Mouse (Mus musculus) midbrain, embryonic 11.5 days (tissue): ENCODE results near the gene 1700109H08Rik. TPM values are rescaled to one million over a fixed set of nuclear protein-coding genes. Genes with fewer than 3 reads are reported as not detected.
"Not testable (repeated sequence)": the region's sequence is repeated elsewhere in the genome, so short reads cannot be mapped to it uniquely, and the experiment has no call there.

ENCODE experiments used
- ATAC-seq: fragments of 200-750 bp; cut with Nextera tagmentation; 2 replicates; pipeline ENCODE4 v1.8.0; 2017; ENCODE audit warnings: moderate TSS enrichment, moderate library complexity; ENCODE audit not compliant: low FRiP score
- DNase-seq: peaks from one replicate; pipeline ENCODE4 v3.0.0; 2015; ENCODE audit warnings: low spot score; ENCODE audit errors: missing footprints
- H3K27ac ChIP-seq: fragments of 300-500 bp; sonication (generic); 2 replicates; pipeline ENCODE4 v1.5.1; 2014; ENCODE audit warnings: low read depth, low read length
- H3K27me3 ChIP-seq: fragments of 300-500 bp; sonication (generic); 2 replicates; pipeline ENCODE4 v1.6.1; 2014; ENCODE audit warnings: mild to moderate bottlenecking, low read length, moderate library complexity, mixed read lengths; ENCODE audit not compliant: control insufficient read depth, insufficient read depth
- H3K36me3 ChIP-seq: fragments of 300-500 bp; sonication (generic); 2 replicates; pipeline ENCODE4 v1.6.1; 2014; ENCODE audit warnings: mild to moderate bottlenecking, low read length, moderate library complexity, mixed read lengths; ENCODE audit not compliant: control insufficient read depth, insufficient read depth
- H3K4me1 ChIP-seq: fragments of 300-500 bp; sonication (generic); 2 replicates; pipeline ENCODE4 v1.6.1; 2014; ENCODE audit warnings: low read length; ENCODE audit not compliant: control insufficient read depth, insufficient read depth
- H3K4me2 ChIP-seq: fragments of 300-500 bp; sonication (generic); 2 replicates; pipeline ENCODE4 v1.6.1; 2014; ENCODE audit warnings: mild to moderate bottlenecking, moderate library complexity
- H3K4me3 ChIP-seq: fragments of 300-500 bp; sonication (generic); 2 replicates; pipeline ENCODE4 v1.5.1; 2014; ENCODE audit warnings: low read depth, low read length
- H3K9ac ChIP-seq: fragments of 300-500 bp; sonication (generic); 2 replicates; pipeline ENCODE4 v1.6.1; 2014; ENCODE audit warnings: low read length
- H3K9me3 ChIP-seq: fragments of 300-500 bp; sonication (generic); 2 replicates; pipeline ENCODE4 v1.6.1; 2016; ENCODE audit warnings: low read length; ENCODE audit not compliant: control insufficient read depth
- WGBS: fragments of 180-500 bp; shearing (Covaris S2); extraction: QIAGEN DNeasy Blood & Tissue Kit; methylation state at CpG from one replicate; pipeline ENCODE4 v1.1.7; 2014; 5-methylcytosine and 5-hydroxymethylcytosine counted together
- polyA plus RNA-seq: library from polyadenylated mRNA; unstranded; fragments of >200 nt; fragmentation: Nextera tagmentation; extraction: Ambion mirVana; gene quantifications from 2 replicates; pipeline ENCODE4 v1.2.1, GENCODE M21; 2014

The 1700109H08Rik gene
- polyA plus RNA-seq, 1 experiment from 2014 or later = 2.0 TPM

GRCm38 (mm10) chr5:3595693-3596398, 24.5 kb downstream of the 1700109H08Rik start, which contains the start of gene Pex1:
TSS of gene Pex1 (plus strand) at chr5:3596066.
- H3K4me1 ChIP-seq = peaks cover 11% of the 10 kb centered on the region
- peak within 1 kb of the TSS; percentile 77 for H3K9ac ChIP-seq
- under 1% methylated on average over 50 of the region's 50 CpGs for WGBS
- H3K9me3 ChIP-seq = no peaks in the 10 kb centered on the region
- H3K36me3 ChIP-seq = no peaks in the 10 kb centered on the region
- peak within 1 kb of the TSS; percentile 83 for H3K4me3 ChIP-seq
- peak; percentile 98 for DNase-seq
- no peaks in the 10 kb centered on the region for H3K27me3 ChIP-seq
- peak; percentile 98 for ATAC-seq
- H3K27ac ChIP-seq = no peak within 1 kb of the TSS
- H3K4me2 ChIP-seq = peak within 1 kb of the TSS; percentile 74

GRCm38 (mm10) chr5:3596399-3596766, 25.0 kb downstream of the 1700109H08Rik start, which contains the start of gene Rbm48:
TSS of gene Rbm48 (minus strand) at chr5:3596585.
- DNase-seq (peak; percentile 96), ATAC-seq (peak; percentile 88)
- Histone ChIP-seq H3K27ac (no peak within 1 kb of the TSS), H3K4me2 (peak within 1 kb of the TSS; percentile 74), H3K4me3 (peak within 1 kb of the TSS; percentile 83), H3K4me1 (peaks cover 11% of the 10 kb centered on the region), H3K9ac (peak within 1 kb of the TSS; percentile 77), H3K27me3 (no peaks in the 10 kb centered on the region), H3K36me3 (no peaks in the 10 kb centered on the region), H3K9me3 (no peaks in the 10 kb centered on the region)
- WGBS = 0% methylated on average over 31 of the region's 31 CpGs

- H3K4me2 ChIP-seq = peak overlapping the region; percentile 74
- ATAC-seq = no peak
Measured at GRCm38 (mm10) chr5:3597171-3597570, 25.8 kb downstream of the 1700109H08Rik start.

GRCm38 (mm10) chr5:3598766-3599165, 27.4 kb downstream of the 1700109H08Rik start:
- 91% methylated on average over 5 of the region's 5 CpGs for WGBS
- H3K4me1 ChIP-seq = peaks cover 11% of the 10 kb centered on the region
- no peaks in the 10 kb centered on the region for H3K36me3 ChIP-seq
- DNase-seq (no peak), ATAC-seq (no peak)
- no peak overlapping the region for H3K4me3 ChIP-seq
- H3K4me2 ChIP-seq = no peak overlapping the region
- no peaks in the 10 kb centered on the region for H3K27me3 ChIP-seq
- H3K9me3 ChIP-seq = no peaks in the 10 kb centered on the region
- no peak overlapping the region for H3K9ac ChIP-seq
- no peak overlapping the region for H3K27ac ChIP-seq

More at GRCm38 (mm10) chr5:3597171-3597570, 25.8 kb downstream of the 1700109H08Rik start:
- no peaks in the 10 kb centered on the region for H3K27me3 ChIP-seq
- H3K27ac ChIP-seq = no peak overlapping the region
- peaks cover 11% of the 10 kb centered on the region for H3K4me1 ChIP-seq
- DNase-seq = no peak
- no peak overlapping the region for H3K9ac ChIP-seq
- no peaks in the 10 kb centered on the region for H3K36me3 ChIP-seq
- H3K9me3 ChIP-seq = no peaks in the 10 kb centered on the region
- peak overlapping the region; percentile 83; the same call in 1 of the 2 replicates for H3K4me3 ChIP-seq

GRCm38 (mm10) chr5:3600298-3600697, 28.9 kb downstream of the 1700109H08Rik start:
- Histone ChIP-seq H3K4me1 (peaks cover 5% of the 10 kb centered on the region), H3K9me3 (no peaks in the 10 kb centered on the region), H3K4me2 (no peak overlapping the region), H3K36me3 (no peaks in the 10 kb centered on the region), H3K27ac (no peak overlapping the region), H3K4me3 (no peak overlapping the region), H3K27me3 (no peaks in the 10 kb centered on the region), H3K9ac (no peak overlapping the region)
- ATAC-seq (no peak), DNase-seq (no peak)
- WGBS = 74% methylated on average over 1 of the region's 1 CpGs

DNA sequence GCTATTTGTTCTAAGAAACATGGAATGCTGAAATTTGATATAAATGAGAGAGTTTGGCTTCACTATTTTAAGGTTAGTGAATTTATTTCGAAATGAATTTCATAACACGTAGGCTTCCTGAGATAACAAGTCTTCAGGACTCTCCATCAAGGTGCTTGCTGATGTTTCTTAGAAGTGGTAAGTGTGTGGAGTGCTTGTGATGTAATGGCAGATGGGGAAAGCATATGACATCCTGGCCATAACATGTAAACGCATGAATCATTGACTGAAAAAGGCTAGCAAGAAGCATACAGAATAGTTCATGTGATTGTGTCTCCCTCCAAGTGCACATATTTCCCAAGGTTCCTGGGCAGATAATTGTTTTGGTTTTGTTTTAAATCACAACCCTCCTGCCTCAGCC, 29.4 kb downstream of the 1700109H08Rik start:
- no peak overlapping the region for H3K27ac ChIP-seq
- no peaks in the 10 kb centered on the region for H3K27me3 ChIP-seq
- no peaks in the 10 kb centered on the region for H3K36me3 ChIP-seq
- no peak overlapping the region for H3K4me2 ChIP-seq
- no peak overlapping the region for H3K4me3 ChIP-seq
- H3K4me1 ChIP-seq = peaks cover 3% of the 10 kb centered on the region
- H3K9me3 ChIP-seq = no peaks in the 10 kb centered on the region
- no peak for ATAC-seq
- WGBS = 91% methylated on average over 3 of the region's 3 CpGs
- H3K9ac ChIP-seq = no peak overlapping the region
- no peak for DNase-seq

DNA sequence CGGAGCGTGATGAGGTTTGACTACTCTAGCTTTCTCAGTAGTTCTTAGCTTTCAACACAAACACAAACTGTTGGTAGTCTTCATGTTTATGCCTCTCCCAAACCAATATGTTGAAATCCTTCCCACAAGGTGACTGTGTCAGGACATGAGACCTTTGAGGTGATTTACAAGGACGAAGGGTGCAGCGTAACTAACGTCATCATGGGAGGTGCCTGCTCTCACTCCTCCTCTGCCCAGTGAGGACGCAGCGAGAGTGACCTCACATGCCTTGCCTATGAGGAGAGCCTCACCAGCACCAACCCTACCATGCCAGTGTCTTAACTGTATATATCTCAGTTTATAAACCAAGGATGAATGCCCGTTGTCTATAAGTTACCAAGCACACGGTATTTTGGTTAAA, 35.7 kb downstream of the 1700109H08Rik start:
- no peaks in the 10 kb centered on the region for H3K4me1 ChIP-seq
- H3K36me3 ChIP-seq = no peaks in the 10 kb centered on the region
- H3K4me2 ChIP-seq = no peak overlapping the region
- no peaks in the 10 kb centered on the region for H3K27me3 ChIP-seq
- no peak overlapping the region for H3K4me3 ChIP-seq
- WGBS = 97% methylated on average over 9 of the region's 9 CpGs
- no peak overlapping the region for H3K27ac ChIP-seq
- ATAC-seq (no peak), DNase-seq (no peak)
- no peak overlapping the region for H3K9ac ChIP-seq
- H3K9me3 ChIP-seq = no peaks in the 10 kb centered on the region

GRCm38 (mm10) chr5:3609241-3609640, 37.9 kb downstream of the 1700109H08Rik start:
- H3K27me3 ChIP-seq = no peaks in the 10 kb centered on the region

GRCm38 (mm10) chr5:3611835-3612234, 40.5 kb downstream of the 1700109H08Rik start:
- not testable (repeated sequence) for H3K4me3 ChIP-seq, H3K27me3 ChIP-seq, H3K36me3 ChIP-seq, ATAC-seq, DNase-seq, H3K4me2 ChIP-seq, H3K9me3 ChIP-seq, H3K27ac ChIP-seq, H3K9ac ChIP-seq, H3K4me1 ChIP-seq
- 93% methylated on average over 2 of the region's 2 CpGs for WGBS

More at GRCm38 (mm10) chr5:3609241-3609640, 37.9 kb downstream of the 1700109H08Rik start:
- Histone ChIP-seq H3K4me2 (no peak overlapping the region), H3K36me3 (no peaks in the 10 kb centered on the region), H3K27ac (no peak overlapping the region), H3K4me1 (no peaks in the 10 kb centered on the region), H3K4me3 (no peak overlapping the region), H3K9me3 (no peaks in the 10 kb centered on the region), H3K9ac (no peak overlapping the region)
- WGBS = 95% methylated on average over 7 of the region's 7 CpGs
- DNase-seq (no peak), ATAC-seq (no peak)
